Mouse (Mus musculus): ENCODE results near the gene Ccdc12. TPM values are rescaled to one million over a fixed set of nuclear protein-coding genes. Genes with fewer than 3 reads are reported as not detected.

Ccdc12 gene
- polyA plus RNA-seq, 1 experiment: 537 TPM

DNA sequence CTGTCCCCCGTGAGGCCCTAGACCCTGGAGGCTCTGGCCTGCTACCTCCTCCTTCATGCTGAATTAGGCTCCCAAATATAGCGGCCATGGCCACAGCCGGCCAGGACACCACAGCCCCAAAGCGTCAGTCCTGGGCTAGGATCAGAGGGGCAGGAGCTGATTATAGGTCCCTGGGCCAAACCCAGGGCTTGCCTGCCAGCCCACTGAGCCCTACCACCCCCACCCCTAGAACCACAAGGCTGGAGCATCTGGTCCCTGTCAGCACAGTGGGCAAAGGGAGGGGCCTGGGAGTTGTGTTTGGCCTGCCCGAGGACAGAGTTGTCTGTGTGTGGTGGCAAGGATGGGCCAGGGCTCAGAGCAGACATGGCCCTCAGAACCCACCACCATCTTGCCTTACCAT, 101.5 kb downstream of the Ccdc12 start:
- Histone ChIP-seq H3K9me3 (no peaks in the 10 kb centered on the region), H3K36me3 (replicated peaks; ENCODE audit: low read length) (no peaks in the 10 kb centered on the region), H3K27me3 (replicated peaks) (peaks cover 84% of the 10 kb centered on the region), H3K4me3 (replicated peaks) (no peak overlapping the region), H3K4me1 (peaks cover 4% of the 10 kb centered on the region; the same call in 1 of the 2 replicates)
- TF ChIP-seq FLI1 (IDR thresholded peaks at IDR 0.05; ENCODE audit: low read length): no peak
- TF ChIP-seq GATA1 (IDR thresholded peaks at IDR 0.05; ENCODE audit: borderline replicate concordance, low read length): no peak

DNA sequence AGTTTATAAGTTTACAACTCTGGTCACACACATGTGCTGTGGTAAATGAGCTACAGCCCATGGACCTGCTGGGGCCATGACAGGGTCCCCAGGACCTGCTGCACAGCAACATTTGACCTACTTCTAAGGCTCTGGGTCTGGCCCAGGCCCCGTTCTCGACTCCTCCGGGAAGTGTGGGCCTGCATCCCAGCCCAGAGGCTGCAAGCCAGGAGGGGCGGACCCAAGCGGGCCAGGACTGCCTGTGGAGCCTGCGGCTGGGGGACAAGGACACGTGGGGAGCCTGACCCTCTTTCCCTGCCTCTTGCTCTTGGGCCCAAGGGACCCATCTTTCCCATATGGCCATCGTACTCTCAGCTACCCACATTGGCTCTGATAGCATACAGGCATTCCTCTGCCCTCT, 102.3 kb downstream of the Ccdc12 start:
- no peak for TF ChIP-seq GATA1 (IDR thresholded peaks at IDR 0.05; ENCODE audit: borderline replicate concordance, low read length)
- Histone ChIP-seq H3K4me3 (replicated peaks) (no peak overlapping the region), H3K36me3 (replicated peaks; ENCODE audit: low read length) (no peaks in the 10 kb centered on the region), H3K9me3 (no peaks in the 10 kb centered on the region), H3K4me1 (peaks cover 4% of the 10 kb centered on the region; the same call in 1 of the 2 replicates), H3K27me3 (replicated peaks) (peaks cover 84% of the 10 kb centered on the region)

DNA sequence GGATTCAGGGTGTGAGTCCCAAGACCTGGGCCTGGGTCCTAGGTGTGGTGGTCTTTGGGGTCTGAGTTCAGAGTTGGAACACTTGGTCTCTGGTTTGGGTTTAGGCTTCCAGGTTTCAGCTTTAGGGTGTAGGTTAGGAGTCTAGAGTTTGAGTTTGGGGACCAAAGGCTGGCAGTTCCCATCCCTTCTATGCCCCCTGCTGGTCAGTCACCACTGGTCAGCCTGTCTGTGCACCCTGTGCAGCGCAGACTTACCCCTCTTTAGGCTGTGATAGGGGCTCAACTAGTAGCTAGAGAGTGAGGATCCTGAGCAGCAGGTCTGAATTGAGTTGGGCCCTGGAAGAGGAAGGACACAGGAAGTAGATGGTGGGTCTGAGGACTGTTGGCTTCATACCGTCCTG, 103.0 kb downstream of the Ccdc12 start:
- peaks cover 7% of the 10 kb centered on the region for H3K4me1 ChIP-seq
- H3K4me3 ChIP-seq (replicated peaks): no peak overlapping the region
- TF ChIP-seq GATA1 (IDR thresholded peaks at IDR 0.05; ENCODE audit: borderline replicate concordance, low read length) (no peak), FLI1 (IDR thresholded peaks at IDR 0.05; ENCODE audit: low read length) (no peak)
- peaks cover 84% of the 10 kb centered on the region for H3K27me3 ChIP-seq (replicated peaks)
- H3K9me3 ChIP-seq: no peaks in the 10 kb centered on the region
- no peaks in the 10 kb centered on the region for H3K36me3 ChIP-seq (replicated peaks; ENCODE audit: low read length)

DNA sequence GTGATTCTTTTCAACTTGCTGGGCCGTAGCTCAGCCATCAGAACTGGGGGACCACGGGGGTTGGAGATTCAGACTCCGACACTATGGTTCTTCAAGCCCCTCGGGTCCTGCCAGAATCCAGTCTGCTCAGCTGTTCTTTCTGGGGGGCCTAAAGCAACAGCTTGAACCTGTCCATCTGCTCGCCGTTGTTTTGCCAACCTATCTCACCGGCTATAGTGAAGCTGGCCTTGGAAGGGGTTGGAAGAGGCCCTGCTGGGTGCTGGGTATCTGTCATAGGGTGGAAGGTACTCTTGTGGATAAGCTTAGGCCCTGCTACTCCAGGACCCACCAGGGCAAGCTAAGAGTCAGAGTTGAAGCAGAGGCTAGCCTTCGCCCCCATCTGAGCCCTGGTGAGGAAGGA, 104.6 kb downstream of the Ccdc12 start:
- H3K4me3 ChIP-seq (replicated peaks): no peak overlapping the region
- H3K4me1 ChIP-seq: peaks cover 9% of the 10 kb centered on the region
- TF ChIP-seq GATA1 (IDR thresholded peaks at IDR 0.05; ENCODE audit: borderline replicate concordance, low read length) (no peak), FLI1 (IDR thresholded peaks at IDR 0.05; ENCODE audit: low read length) (no peak)
- no peaks in the 10 kb centered on the region for H3K9me3 ChIP-seq
- H3K36me3 ChIP-seq (replicated peaks; ENCODE audit: low read length): no peaks in the 10 kb centered on the region
- peaks cover 82% of the 10 kb centered on the region for H3K27me3 ChIP-seq (replicated peaks)

Other genes starting within 250 kb of the Ccdc12 start
- 62.2 and 88.1 TPM in 2 replicates for gene Ptpn23, start 248.3 kb upstream of the Ccdc12 start, polyA plus RNA-seq (2012; ENCODE audit: insufficient read depth, low replicate concordance)
- 8.2 TPM in 1 of 2 replicates, not detected in the other for gene Ngp, start 236.8 kb upstream of the Ccdc12 start, polyA plus RNA-seq (2012; ENCODE audit: insufficient read depth, low replicate concordance)
- gene Klhl18, start 179.8 kb upstream of the Ccdc12 start, polyA plus RNA-seq (2012; ENCODE audit: insufficient read depth, low replicate concordance): 10.0 and 10.6 TPM in 2 replicates
- 0.18 TPM in 1 of 2 replicates, not detected in the other for gene Kif9, start 179.5 kb upstream of the Ccdc12 start, polyA plus RNA-seq (2012; ENCODE audit: insufficient read depth, low replicate concordance)
- gene Setd2, start 123.9 kb upstream of the Ccdc12 start, polyA plus RNA-seq (2012; ENCODE audit: insufficient read depth, low replicate concordance): 0.95 and 4.6 TPM in 2 replicates
- 6.7 and 12.4 TPM in 2 replicates for gene Nradd, start 32.1 kb upstream of the Ccdc12 start, polyA plus RNA-seq (2012; ENCODE audit: insufficient read depth, low replicate concordance)
- 102 and 106 TPM in 2 replicates for gene Nbeal2, start 2.3 kb upstream of the Ccdc12 start, polyA plus RNA-seq (2012; ENCODE audit: insufficient read depth, low replicate concordance)
- not detected in 2 replicates for gene Myl3, start 85.4 kb downstream of the Ccdc12 start, polyA plus RNA-seq (2012; ENCODE audit: insufficient read depth, low replicate concordance)
- gene Pth1r, start 90.6 kb downstream of the Ccdc12 start, polyA plus RNA-seq (2012; ENCODE audit: insufficient read depth, low replicate concordance): 0.11 TPM in 1 of 2 replicates, not detected in the other
- gene Prss42, start 141.7 kb downstream of the Ccdc12 start, polyA plus RNA-seq (2012; ENCODE audit: insufficient read depth, low replicate concordance): not detected in 2 replicates
- gene Prss44, start 157.5 kb downstream of the Ccdc12 start, polyA plus RNA-seq (2012; ENCODE audit: insufficient read depth, low replicate concordance): not detected in 2 replicates
- gene Prss43, start 170.2 kb downstream of the Ccdc12 start, polyA plus RNA-seq (2012; ENCODE audit: insufficient read depth, low replicate concordance): not detected in 2 replicates
- not detected in 2 replicates for gene Prss45, start 178.1 kb downstream of the Ccdc12 start, polyA plus RNA-seq (2012; ENCODE audit: insufficient read depth, low replicate concordance)
- gene Prss46, start 188.0 kb downstream of the Ccdc12 start, polyA plus RNA-seq (2012; ENCODE audit: insufficient read depth, low replicate concordance): not detected in 2 replicates
- 0.70 TPM in 1 of 2 replicates, not detected in the other for gene Prss50, start 201.5 kb downstream of the Ccdc12 start, polyA plus RNA-seq (2012; ENCODE audit: insufficient read depth, low replicate concordance)
- gene Als2cl, start 223.4 kb downstream of the Ccdc12 start, polyA plus RNA-seq (2012; ENCODE audit: insufficient read depth, low replicate concordance): 2.1 and 6.7 TPM in 2 replicates
- 2.2 and 4.5 TPM in 2 replicates for gene Tmie, start 223.6 kb downstream of the Ccdc12 start, polyA plus RNA-seq (2012; ENCODE audit: insufficient read depth, low replicate concordance)

Measured in megakaryocyte, embryonic 14.5 days (primary cell).